Mouse (Mus musculus): ENCODE data around the gene Tcte2. TPM values are rescaled to one million over a fixed set of nuclear protein-coding genes. Genes with fewer than 3 reads are reported as not detected.

Gene Tcte2
- 2.5 and 2.8 TPM in 2 replicates for polyA plus RNA-seq (2012; rRNA removed; ENCODE audit: low replicate concordance)

DNA sequence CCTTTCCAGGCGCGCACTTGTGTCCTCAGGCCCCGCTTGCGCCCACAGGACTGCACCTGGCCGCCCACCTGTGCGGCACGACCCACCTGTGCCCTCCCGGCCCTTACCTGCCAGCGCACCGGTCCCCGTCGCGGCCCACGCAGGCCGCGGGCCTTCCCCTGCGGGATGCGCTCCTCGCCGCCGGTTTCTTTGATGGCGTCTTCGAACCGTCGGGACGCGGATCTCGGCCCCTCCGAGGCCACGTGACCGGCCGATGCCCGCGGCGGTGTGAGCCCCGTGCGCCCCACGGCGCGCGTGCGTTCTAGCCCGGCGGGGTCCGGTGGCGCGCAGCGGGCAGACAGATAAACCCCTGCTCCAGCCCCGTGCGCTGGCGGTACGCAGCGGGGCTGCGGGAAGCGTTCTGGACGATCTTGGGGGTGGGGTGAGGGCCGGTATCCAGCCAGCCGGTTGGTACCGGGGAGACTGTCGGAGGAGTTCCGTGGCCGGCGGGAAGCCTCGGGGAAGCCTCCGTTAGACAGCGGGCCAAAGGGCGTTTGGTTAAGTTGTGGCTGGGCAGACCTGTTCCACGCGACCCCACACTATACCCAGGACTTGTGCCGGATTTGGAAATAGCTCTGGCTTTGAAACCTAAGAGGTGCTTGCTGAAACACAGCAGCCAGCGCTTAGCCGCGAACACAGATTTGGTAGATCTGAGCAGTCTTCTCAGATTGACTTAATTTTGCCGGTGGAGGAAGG lies at the start of gene Tcte2:
Gene Tcte2, minus strand, starts transcription at position 647 of the 735 bp plus-strand sequence.

DNA sequence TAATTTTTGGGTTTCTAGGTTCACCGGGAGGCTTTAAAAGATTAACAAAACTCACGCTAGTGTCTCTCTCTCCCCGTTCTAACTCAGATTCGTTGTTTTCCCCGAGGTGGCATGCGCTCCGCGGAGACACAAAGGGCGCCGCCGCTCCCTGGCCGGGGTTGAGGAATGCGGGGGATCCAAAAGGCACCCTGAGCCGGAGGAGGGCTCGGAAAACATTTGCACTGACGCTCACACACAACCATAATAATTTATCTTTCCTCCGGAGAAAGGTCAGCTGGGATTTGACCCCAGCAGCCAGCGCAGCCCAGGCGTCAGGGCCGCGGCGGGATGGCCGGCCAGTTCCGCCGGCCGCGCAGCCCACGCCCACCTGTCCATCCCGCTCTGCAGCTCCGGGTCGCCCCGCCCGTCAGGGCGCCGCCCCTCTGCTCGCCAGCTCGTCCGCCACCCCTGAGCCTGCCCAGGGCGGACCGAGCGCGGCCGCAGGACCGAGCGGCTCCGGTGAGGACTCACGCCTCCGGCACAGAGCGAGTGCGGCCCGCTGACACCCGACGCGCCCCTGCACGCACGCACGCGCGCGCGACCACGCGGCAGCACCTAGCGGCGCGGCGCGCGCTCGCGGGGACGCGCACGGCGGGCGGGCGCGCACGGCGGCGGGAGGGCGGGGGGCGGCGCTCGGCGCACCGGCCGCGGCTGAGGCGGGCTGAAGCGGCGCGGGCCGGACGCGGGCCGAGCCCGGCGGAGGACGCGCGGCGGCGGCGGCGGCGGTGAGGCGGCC lies 1.6 kb downstream of the Tcte2 start, which contains the start of gene Afdn:
Gene Afdn, plus strand, starts transcription at position 687 of the 775 bp plus-strand sequence.

Other genes starting within 250 kb of the Tcte2 start
- gene Afdn, start 1.3 kb downstream of the Tcte2 start, polyA plus RNA-seq (2012; rRNA removed; ENCODE audit: low replicate concordance), result 41.4 and 46.7 TPM in 2 replicates
- not detected in 2 replicates for gene Gm7168, start 186.5 kb upstream of the Tcte2 start, polyA plus RNA-seq (2012; rRNA removed; ENCODE audit: low replicate concordance)
- gene Gm7356, start 241.9 kb upstream of the Tcte2 start, polyA plus RNA-seq (2012; rRNA removed; ENCODE audit: low replicate concordance), result not detected in 2 replicates